8 mouse cellular contexts compared by ENCODE assay signal in genomic region chr2:71813022-71813358, GRCm38 (mm10).
A peak's percentile ranks its signal among the peaks of the same experiment; 100 is the strongest.
DNase-seq lines count a peak whose midpoint lies in the region; ATAC-seq and TF ChIP-seq lines count a peak whose summit lies in the region.
"Had no signal": no experiment of that assay in that cellular context is flagged by ENCODE, and none has a peak within 500 bp of the region (broad histone marks: within the 10 kb centered on the region; RNA-seq: fewer than 3 reads in every experiment).

No protein-coding gene starts in this region.

- no peak for DNase-seq in liver, postnatal 0 days
- DNase-seq in liver, embryonic 11.5 days (ENCODE audit: low spot score), result no peak
- no peak for DNase-seq in embryonic facial prominence, embryonic 11.5 days (ENCODE audit: low spot score)
- no peak for DNase-seq in forebrain, postnatal 0 days
- DNase-seq in cerebellum, postnatal 36 days, result no peak

- no peaks in the 10 kb centered on the region for H3K36me3 ChIP-seq in liver, postnatal 0 days (replicated peaks; ENCODE audit: insufficient read depth, low read length)
- no peaks in the 10 kb centered on the region for H3K36me3 ChIP-seq in liver, embryonic 11.5 days (ENCODE audit: control insufficient read depth, insufficient read depth, low read length)
- H3K36me3 ChIP-seq in embryonic facial prominence, embryonic 11.5 days (replicated peaks; ENCODE audit: control insufficient read depth, insufficient read depth, low read depth, low read length), result no peaks in the 10 kb centered on the region
- no peaks in the 10 kb centered on the region for H3K36me3 ChIP-seq in forebrain, postnatal 0 days (ENCODE audit: insufficient read depth)
- H3K36me3 ChIP-seq in neural tube, embryonic 14.5 days (ENCODE audit: control insufficient read depth, insufficient read depth, low read length), result no peaks in the 10 kb centered on the region

- no peak overlapping the region for H3K9ac ChIP-seq in liver, postnatal 0 days (replicated peaks)
- no peak overlapping the region for H3K9ac ChIP-seq in liver, embryonic 11.5 days (ENCODE audit: low read depth, low read length)
- H3K9ac ChIP-seq in embryonic facial prominence, embryonic 11.5 days (replicated peaks; ENCODE audit: low read length), result no peak overlapping the region
- H3K9ac ChIP-seq in forebrain, postnatal 0 days, result no peak overlapping the region
- H3K9ac ChIP-seq in neural tube, embryonic 14.5 days (replicated peaks; ENCODE audit: low read depth, low read length), result no peak overlapping the region
- H3K9ac ChIP-seq: heart, embryonic 13.5 days had no signal

- no peak for ATAC-seq in liver, postnatal 0 days
- ATAC-seq in liver, embryonic 11.5 days (replicated peaks; ENCODE audit: low FRiP score), result no peak
- ATAC-seq in embryonic facial prominence, embryonic 11.5 days (replicated peaks; ENCODE audit: insufficient number of reproducible peaks, low FRiP score, low TSS enrichment, low read depth), result peak; percentile 51; the same call in 1 of the 2 replicates
- peak; percentile 18; the same call in 1 of the 2 replicates for ATAC-seq in forebrain, postnatal 0 days
- 0 out of 2 replicates have a peak, but pooled peaks have one; percentile 11 for ATAC-seq in neural tube, embryonic 14.5 days (ENCODE audit: low read depth)
- no peak for ATAC-seq in activated CD4-positive, CD25-positive, alpha-beta regulatory T cell, adult 4 months

- 51% methylated on average over 4 of the region's 9 CpGs for WGBS in liver, postnatal 0 days (ENCODE audit: insufficient replicate concordance)
- 77% methylated on average over 9 of the region's 9 CpGs for WGBS in liver, embryonic 11.5 days
- WGBS in embryonic facial prominence, embryonic 11.5 days, result 85% methylated on average over 5 of the region's 9 CpGs
- WGBS in forebrain, postnatal 0 days, result 84% methylated on average over 7 of the region's 9 CpGs
- 81% methylated on average over 7 of the region's 9 CpGs for WGBS in neural tube, embryonic 14.5 days

- no peak for TF ChIP-seq CTCF in liver, postnatal 0 days (IDR thresholded peaks at IDR 0.05; ENCODE audit: low read depth)
- TF ChIP-seq CTCF in forebrain, postnatal 0 days (IDR thresholded peaks at IDR 0.05; ENCODE audit: low read depth), result no peak

- H3K4me3 ChIP-seq in liver, postnatal 0 days (ENCODE audit: low read depth, low read length), result no peak overlapping the region
- H3K4me3 ChIP-seq in liver, embryonic 11.5 days (ENCODE audit: low read depth, low read length), result no peak overlapping the region
- no peak overlapping the region for H3K4me3 ChIP-seq in embryonic facial prominence, embryonic 11.5 days (ENCODE audit: low read depth, low read length)
- no peak overlapping the region for H3K4me3 ChIP-seq in forebrain, postnatal 0 days (ENCODE audit: low read depth, low read length)
- no peak overlapping the region for H3K4me3 ChIP-seq in neural tube, embryonic 14.5 days (ENCODE audit: low read depth, low read length)
- H3K4me3 ChIP-seq: heart, embryonic 13.5 days had no signal

- peaks cover 40% of the 10 kb centered on the region for H3K4me1 ChIP-seq in liver, postnatal 0 days (ENCODE audit: insufficient read depth)
- peaks cover 38% of the 10 kb centered on the region for H3K4me1 ChIP-seq in liver, embryonic 11.5 days (replicated peaks; ENCODE audit: control insufficient read depth, insufficient read depth, low read length)
- H3K4me1 ChIP-seq in embryonic facial prominence, embryonic 11.5 days (ENCODE audit: control insufficient read depth, insufficient read depth, low read length), result no peaks in the 10 kb centered on the region; the same call in 1 of the 2 replicates
- H3K4me1 ChIP-seq in forebrain, postnatal 0 days (ENCODE audit: insufficient read depth), result peaks cover 4% of the 10 kb centered on the region; the same call in 1 of the 2 replicates
- 0 out of 2 replicates have a peak, but pooled peaks cover 3% of the 10 kb centered on the region for H3K4me1 ChIP-seq in neural tube, embryonic 14.5 days (ENCODE audit: control insufficient read depth, insufficient read depth, low read length)

- no peak for TF ChIP-seq EP300 in liver, postnatal 0 days (IDR thresholded peaks at IDR 0.05; ENCODE audit: low read depth)

- no peak overlapping the region for H3K27ac ChIP-seq in liver, postnatal 0 days (ENCODE audit: low read depth)
- H3K27ac ChIP-seq in liver, embryonic 11.5 days (ENCODE audit: low read depth, low read length), result no peak overlapping the region
- no peak overlapping the region for H3K27ac ChIP-seq in embryonic facial prominence, embryonic 11.5 days (replicated peaks; ENCODE audit: low read depth, low read length)
- no peak overlapping the region for H3K27ac ChIP-seq in forebrain, postnatal 0 days (ENCODE audit: low read depth, low read length)
- H3K27ac ChIP-seq in neural tube, embryonic 14.5 days (ENCODE audit: low read depth, low read length), result no peak overlapping the region

- 0 out of 2 replicates have a peak overlapping the region, but pooled peaks have one; percentile 31 for H3K4me2 ChIP-seq in liver, postnatal 0 days (ENCODE audit: low read depth, low read length)
- no peak overlapping the region for H3K4me2 ChIP-seq in liver, embryonic 11.5 days
- no peak overlapping the region for H3K4me2 ChIP-seq in embryonic facial prominence, embryonic 11.5 days (ENCODE audit: low read depth, low read length)
- no peak overlapping the region for H3K4me2 ChIP-seq in forebrain, postnatal 0 days (ENCODE audit: low read depth)
- no peak overlapping the region for H3K4me2 ChIP-seq in neural tube, embryonic 14.5 days (ENCODE audit: low read depth, low read length)
- H3K4me2 ChIP-seq: heart, embryonic 13.5 days had no signal

- no peaks in the 10 kb centered on the region for H3K27me3 ChIP-seq in liver, postnatal 0 days (ENCODE audit: insufficient read depth, low read length)
- no peaks in the 10 kb centered on the region; the same call in 1 of the 2 replicates for H3K27me3 ChIP-seq in liver, embryonic 11.5 days (replicated peaks; ENCODE audit: control insufficient read depth, insufficient read depth, low read length)
- no peaks in the 10 kb centered on the region for H3K27me3 ChIP-seq in embryonic facial prominence, embryonic 11.5 days (ENCODE audit: control insufficient read depth, insufficient read depth, low read length)
- H3K27me3 ChIP-seq in forebrain, postnatal 0 days (ENCODE audit: insufficient read depth, low read length), result no peaks in the 10 kb centered on the region
- H3K27me3 ChIP-seq in neural tube, embryonic 14.5 days (ENCODE audit: control insufficient read depth, insufficient read depth, low read length), result no peaks in the 10 kb centered on the region
- H3K27me3 ChIP-seq: heart, embryonic 13.5 days had no signal

- H3K9me3 ChIP-seq in liver, postnatal 0 days (ENCODE audit: low read length), result no peaks in the 10 kb centered on the region
- H3K9me3 ChIP-seq in liver, embryonic 11.5 days (ENCODE audit: control insufficient read depth, low read length), result no peaks in the 10 kb centered on the region
- no peaks in the 10 kb centered on the region for H3K9me3 ChIP-seq in embryonic facial prominence, embryonic 11.5 days (replicated peaks; ENCODE audit: control insufficient read depth, low read length)
- H3K9me3 ChIP-seq in forebrain, postnatal 0 days (ENCODE audit: low read length), result no peaks in the 10 kb centered on the region
- no peaks in the 10 kb centered on the region for H3K9me3 ChIP-seq in neural tube, embryonic 14.5 days (ENCODE audit: control insufficient read depth, low read length)
- H3K9me3 ChIP-seq: heart, embryonic 13.5 days had no signal

Comparison
In these comparisons a context has a peak if more than half of its experiments do, and no peak if none do; other contexts are left out.
1. ATAC-seq: peak in embryonic facial prominence, embryonic 11.5 days (single experiment), forebrain, postnatal 0 days (single experiment) and neural tube, embryonic 14.5 days (single experiment); none in liver, postnatal 0 days (single experiment), liver, embryonic 11.5 days (single experiment) and activated CD4-positive, CD25-positive, alpha-beta regulatory T cell, adult 4 months (single experiment).